ENCODE assay signal across 36 mouse cellular contexts in the genomic region with DNA sequence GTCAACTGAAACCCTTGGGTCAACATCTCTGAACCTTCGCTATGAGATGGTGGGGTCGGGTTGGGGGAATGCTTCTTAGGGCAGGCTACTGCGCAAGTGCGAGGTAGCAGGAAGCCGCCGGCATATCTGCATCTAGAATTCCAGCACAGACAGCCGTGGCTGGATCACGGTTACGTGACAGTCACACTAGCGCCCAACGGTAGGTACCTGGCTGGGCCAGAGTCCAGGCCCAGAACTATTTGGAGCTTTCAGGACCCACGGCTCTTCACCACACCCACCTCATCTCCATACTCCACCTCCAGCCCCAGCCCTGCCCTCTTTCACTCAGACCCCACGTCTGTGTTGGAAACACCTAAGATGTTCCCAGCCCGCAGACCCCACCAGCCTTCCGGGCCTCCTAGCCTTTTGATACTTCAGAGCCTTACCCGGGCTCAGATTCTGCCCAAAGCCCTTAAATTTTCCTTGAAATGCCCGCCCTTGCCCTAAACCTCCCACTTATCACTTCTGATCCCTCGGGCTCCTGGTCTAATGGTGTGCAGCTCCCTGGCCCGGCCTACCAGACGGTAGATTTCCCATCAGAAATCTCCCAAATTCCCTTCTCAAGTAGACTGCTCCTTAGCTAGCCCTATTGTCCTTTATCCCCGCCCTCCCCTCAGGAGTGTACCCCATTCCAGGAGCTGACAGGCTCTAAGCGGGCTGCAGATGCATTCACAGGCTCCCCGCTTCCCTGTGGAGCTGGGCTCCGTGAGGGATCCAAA. TPM values are rescaled to one million over a fixed set of nuclear protein-coding genes. Genes with fewer than 3 reads are reported as not detected.
DNase-seq lines count a peak whose midpoint lies in the region; ATAC-seq and TF ChIP-seq lines count a peak whose summit lies in the region.
"Had no signal": no experiment of that assay in that cellular context is flagged by ENCODE, and none has a peak within 500 bp of the region (broad histone marks: within the 10 kb centered on the region; RNA-seq: fewer than 3 reads in every experiment).

No protein-coding gene starts in this region.

- no peaks in the 10 kb centered on the region for H3K4me1 ChIP-seq in kidney, adult 2 months (ENCODE audit: control insufficient read depth, insufficient read depth, low read length)
- H3K4me1 ChIP-seq in lung, embryonic 16.5 days (replicated peaks; ENCODE audit: control insufficient read depth, insufficient read depth, low read length) = no peaks in the 10 kb centered on the region
- H3K4me1 ChIP-seq in lung, postnatal 0 days (ENCODE audit: insufficient read depth, low read depth, low read length) = no peaks in the 10 kb centered on the region
- H3K4me1 ChIP-seq in MEL (ENCODE audit: control insufficient read depth in 1 of 2, insufficient read depth in 2 of 2, low read length in 2 of 2) = no peaks in the 10 kb centered on the region
- H3K4me1 ChIP-seq in liver, postnatal 0 days (ENCODE audit: insufficient read depth) = no peaks in the 10 kb centered on the region
- 0 out of 2 replicates have a peak, but pooled peaks cover 2% of the 10 kb centered on the region for H3K4me1 ChIP-seq in forebrain, embryonic 15.5 days
- H3K4me1 ChIP-seq: limb, embryonic 13.5 days had no signal

- H3K27ac ChIP-seq in kidney, adult 2 months (ENCODE audit: insufficient read depth, low read depth, low read length) = no peak overlapping the region
- no peak overlapping the region for H3K27ac ChIP-seq in lung, embryonic 16.5 days (ENCODE audit: low read length)
- H3K27ac ChIP-seq in lung, postnatal 0 days (ENCODE audit: low read length) = no peak overlapping the region
- H3K27ac ChIP-seq in MEL (ENCODE audit: control insufficient read depth, low read depth, low read length) = no peak overlapping the region
- H3K27ac ChIP-seq in liver, postnatal 0 days (ENCODE audit: low read depth) = no peak overlapping the region
- no peak overlapping the region for H3K27ac ChIP-seq in forebrain, embryonic 15.5 days (replicated peaks)
- H3K27ac ChIP-seq: embryonic facial prominence, embryonic 10.5 days; hindbrain, postnatal 0 days; limb, embryonic 13.5 days had no signal

- no peak for TF ChIP-seq RAD21 in MEL (IDR thresholded peaks at IDR 0.05; ENCODE audit: low read depth, low read length)

- H3K4me2 ChIP-seq in lung, embryonic 16.5 days (ENCODE audit: low read depth, low read length) = no peak overlapping the region
- no peak overlapping the region for H3K4me2 ChIP-seq in lung, postnatal 0 days (replicated peaks; ENCODE audit: low read depth, low read length)
- H3K4me2 ChIP-seq in liver, postnatal 0 days (ENCODE audit: low read depth, low read length) = no peak overlapping the region
- H3K4me2 ChIP-seq in forebrain, embryonic 15.5 days (replicated peaks) = no peak overlapping the region
- H3K4me2 ChIP-seq: limb, embryonic 13.5 days; lung, embryonic 14.5 days had no signal

- H3K9me3 ChIP-seq in lung, embryonic 16.5 days (ENCODE audit: control insufficient read depth, low read length) = no peaks in the 10 kb centered on the region
- no peaks in the 10 kb centered on the region for H3K9me3 ChIP-seq in lung, postnatal 0 days (ENCODE audit: low read length)
- no peaks in the 10 kb centered on the region for H3K9me3 ChIP-seq in MEL (replicated peaks; ENCODE audit: insufficient read depth, low read length)
- no peaks in the 10 kb centered on the region for H3K9me3 ChIP-seq in liver, postnatal 0 days (ENCODE audit: low read length)
- H3K9me3 ChIP-seq in forebrain, embryonic 15.5 days = no peaks in the 10 kb centered on the region
- H3K9me3 ChIP-seq: embryonic facial prominence, embryonic 10.5 days; limb, embryonic 13.5 days had no signal

- TF ChIP-seq CTCF in kidney, adult 2 months (conservative IDR thresholded peaks at IDR 0.05; ENCODE audit: insufficient read depth, insufficient read length, low read depth, low read length) = no peak
- TF ChIP-seq CTCF in lung, postnatal 0 days (IDR thresholded peaks at IDR 0.05) = no peak
- TF ChIP-seq CTCF in MEL (IDR thresholded peaks at IDR 0.05 in 2 of 3, conservative IDR thresholded peaks at IDR 0.05 in 1 of 3; ENCODE audit: control insufficient read depth in 1 of 3, insufficient read depth in 1 of 3, low read depth in 2 of 3, low read length in 3 of 3, poor library complexity in 1 of 3, severe bottlenecking in 1 of 3) = no peak
- no peak for TF ChIP-seq CTCF in liver, postnatal 0 days (IDR thresholded peaks at IDR 0.05; ENCODE audit: low read depth)

- no peak for TF ChIP-seq POLR2A in kidney, adult 2 months (IDR thresholded peaks at IDR 0.05; ENCODE audit: low read depth, low read length)
- no peak for TF ChIP-seq POLR2A in MEL (IDR thresholded peaks at IDR 0.05; ENCODE audit: control insufficient read depth in 1 of 2, insufficient read depth in 1 of 2, low read depth in 1 of 2, low read length in 2 of 2, poor library complexity in 1 of 2)

- no peaks in the 10 kb centered on the region for H3K27me3 ChIP-seq in kidney, adult 2 months (replicated peaks; ENCODE audit: control insufficient read depth, insufficient read depth, low read length)
- no peaks in the 10 kb centered on the region for H3K27me3 ChIP-seq in lung, embryonic 16.5 days (ENCODE audit: control insufficient read depth, insufficient read depth, low read depth, low read length)
- H3K27me3 ChIP-seq in lung, postnatal 0 days (replicated peaks; ENCODE audit: insufficient read depth, low read length) = no peaks in the 10 kb centered on the region
- H3K27me3 ChIP-seq in MEL (ENCODE audit: control insufficient read depth in 1 of 2, insufficient read depth in 2 of 2, low read length in 2 of 2) = peaks cover 0 to 2% of the 10 kb centered on the region in 2 experiments; a peak in 1 of 4 replicates
- H3K27me3 ChIP-seq in liver, postnatal 0 days (ENCODE audit: insufficient read depth, low read length) = no peaks in the 10 kb centered on the region
- no peaks in the 10 kb centered on the region for H3K27me3 ChIP-seq in forebrain, embryonic 15.5 days
- H3K27me3 ChIP-seq: Patski had no signal

- H3K4me3 ChIP-seq in kidney, adult 2 months (ENCODE audit: insufficient read depth, low read depth, low read length) = no peak overlapping the region
- H3K4me3 ChIP-seq in lung, embryonic 16.5 days (ENCODE audit: low read length) = no peak overlapping the region
- H3K4me3 ChIP-seq in lung, postnatal 0 days (ENCODE audit: low read depth, low read length) = no peak overlapping the region
- no peak overlapping the region for H3K4me3 ChIP-seq in MEL (ENCODE audit: control insufficient read depth in 1 of 2, insufficient read depth in 1 of 2, low read depth in 2 of 2, low read length in 2 of 2)
- no peak overlapping the region for H3K4me3 ChIP-seq in liver, postnatal 0 days (ENCODE audit: low read depth, low read length)
- no peak overlapping the region for H3K4me3 ChIP-seq in forebrain, embryonic 15.5 days
- H3K4me3 ChIP-seq: embryonic facial prominence, embryonic 10.5 days; limb, embryonic 13.5 days had no signal

- ATAC-seq in lung, embryonic 16.5 days (ENCODE audit: low read depth) = 0 out of 2 replicates have a peak, but pooled peaks have one; percentile 12
- no peak for ATAC-seq in lung, postnatal 0 days
- ATAC-seq in liver, postnatal 0 days = peak; percentile 30; the same call in 1 of the 2 replicates
- no peak for ATAC-seq in forebrain, embryonic 15.5 days (replicated peaks)
- ATAC-seq: activated CD4-positive, CD25-positive, alpha-beta regulatory T cell, adult 4 months; forebrain, embryonic 16.5 days; hindbrain, postnatal 0 days; intestine, postnatal 0 days; Patski had no signal

- 59% methylated on average over 24 of the region's 24 CpGs for WGBS in kidney, adult 2 months
- 55% methylated on average over 24 of the region's 24 CpGs for WGBS in lung, embryonic 16.5 days
- WGBS in lung, postnatal 0 days = 53% methylated on average over 24 of the region's 24 CpGs
- WGBS in liver, postnatal 0 days (ENCODE audit: insufficient replicate concordance) = 57% methylated on average over 24 of the region's 24 CpGs
- 60% methylated on average over 24 of the region's 24 CpGs for WGBS in forebrain, embryonic 15.5 days

- TF ChIP-seq EP300 in lung, postnatal 0 days (IDR thresholded peaks at IDR 0.05) = no peak
- TF ChIP-seq EP300 in MEL (IDR thresholded peaks at IDR 0.05; ENCODE audit: low read depth in 1 of 2, low read length in 2 of 2) = no peak
- no peak for TF ChIP-seq EP300 in liver, postnatal 0 days (IDR thresholded peaks at IDR 0.05; ENCODE audit: low read depth)

- no peaks in the 10 kb centered on the region for H3K36me3 ChIP-seq in kidney, adult 2 months (ENCODE audit: control insufficient read depth, insufficient read depth, low read length)
- H3K36me3 ChIP-seq in lung, embryonic 16.5 days (ENCODE audit: control insufficient read depth, insufficient read depth, low read length) = no peaks in the 10 kb centered on the region
- H3K36me3 ChIP-seq in lung, postnatal 0 days (ENCODE audit: insufficient read depth, low read length) = no peaks in the 10 kb centered on the region
- H3K36me3 ChIP-seq in MEL (ENCODE audit: control insufficient read depth in 1 of 2, insufficient read depth in 2 of 2, low read length in 2 of 2) = no peaks in the 10 kb centered on the region
- H3K36me3 ChIP-seq in liver, postnatal 0 days (replicated peaks; ENCODE audit: insufficient read depth, low read length) = no peaks in the 10 kb centered on the region
- H3K36me3 ChIP-seq in forebrain, embryonic 15.5 days = no peaks in the 10 kb centered on the region
- H3K36me3 ChIP-seq: embryonic facial prominence, embryonic 10.5 days; limb, embryonic 13.5 days had no signal

- no peak overlapping the region for H3K9ac ChIP-seq in lung, embryonic 16.5 days (ENCODE audit: low read length)
- no peak overlapping the region for H3K9ac ChIP-seq in lung, postnatal 0 days (replicated peaks; ENCODE audit: low read depth)
- H3K9ac ChIP-seq in MEL (ENCODE audit: control insufficient read depth, low read depth, low read length, poor library complexity, severe bottlenecking) = no peak overlapping the region
- H3K9ac ChIP-seq in liver, postnatal 0 days (replicated peaks) = no peak overlapping the region
- no peak overlapping the region for H3K9ac ChIP-seq in forebrain, embryonic 15.5 days (replicated peaks)
- H3K9ac ChIP-seq: limb, embryonic 13.5 days; lung, embryonic 14.5 days had no signal

- H3K79me2 ChIP-seq in MEL (ENCODE audit: control insufficient read depth, insufficient read depth, low read length, poor library complexity) = no peaks in the 10 kb centered on the region

- DNase-seq in kidney, adult 2 months = peak; percentile 23
- no peak for DNase-seq in kidney, adult 18-20 months
- DNase-seq in lung, postnatal 0 days (ENCODE audit: low spot score) = no peak
- DNase-seq in MEL (ENCODE audit: low read depth, low spot score) = no peak
- no peak for DNase-seq in liver, postnatal 0 days
- DNase-seq: adrenal gland, adult 8-10 months; B cell, adult 2 months; cerebellum, adult 11-12 months; cerebellum, postnatal 10 days; gastrocnemius, postnatal 14 days; heart, adult 11 months; kidney, postnatal 4 days; layer of hippocampus, adult 9-11 months; lung, embryonic 14.5 days; lung, postnatal 4 days; midbrain, embryonic 14.5 days; right cerebral cortex, postnatal 14 days; spleen, adult 18-20 months; thymus, postnatal 36 days had no signal

RNA-seq across cellular contexts. Expression of a gene that starts 19.7 kb away (rescaled TPM):
- polyA plus RNA-seq in kidney, adult 2 months (2012; rRNA removed) = 7.4 and 7.8 TPM in 2 replicates
- polyA plus RNA-seq in lung, embryonic 16.5 days (2015; fragmentation: Nextera tagmentation; extraction: Ambion mirVana) = 7.6 and 7.8 TPM in 2 replicates
- polyA plus RNA-seq in lung, postnatal 0 days (2015; fragmentation: Nextera tagmentation; extraction: Ambion mirVana) = 2.1 TPM in 2 replicates
- 1.8 and 2.4 TPM in 2 replicates for total RNA-seq in MEL (2012; rRNA removed)
- polyA plus RNA-seq in MEL (2012; ENCODE audit: insufficient read depth in 1 of 2, insufficient read length in 2 of 2, low read depth in 1 of 2, low replicate concordance in 2 of 2, missing spikeins in 1 of 2) = 10 to 100 TPM in 1 of 2 experiments, not detected in 1; 22.3 TPM
- 1.0 and 1.1 TPM in 2 replicates for polyA plus RNA-seq in liver, postnatal 0 days (2015; fragmentation: Nextera tagmentation; extraction: Ambion mirVana)
- polyA plus RNA-seq in forebrain, embryonic 15.5 days (2015; fragmentation: Nextera tagmentation; extraction: Ambion mirVana) = 115 and 121 TPM in 2 replicates

RNA-seq across cellular contexts. Expression of a gene that starts 21.8 kb away (rescaled TPM):
- polyA plus RNA-seq in kidney, adult 2 months (2012; rRNA removed) = 218 and 246 TPM in 2 replicates
- 0.41 and 2.4 TPM in 2 replicates for polyA plus RNA-seq in lung, embryonic 16.5 days (2015; fragmentation: Nextera tagmentation; extraction: Ambion mirVana)
- not detected in 2 replicates for polyA plus RNA-seq in lung, postnatal 0 days (2015; fragmentation: Nextera tagmentation; extraction: Ambion mirVana)
- not detected in 2 replicates for total RNA-seq in MEL (2012; rRNA removed)
- polyA plus RNA-seq in MEL (2012; ENCODE audit: insufficient read depth in 1 of 2, insufficient read length in 2 of 2, low read depth in 1 of 2, low replicate concordance in 2 of 2, missing spikeins in 1 of 2) = not detected
- polyA plus RNA-seq in liver, postnatal 0 days (2015; fragmentation: Nextera tagmentation; extraction: Ambion mirVana) = 203 and 205 TPM in 2 replicates
- not detected in 2 replicates for polyA plus RNA-seq in forebrain, embryonic 15.5 days (2015; fragmentation: Nextera tagmentation; extraction: Ambion mirVana)
- total RNA-seq: CH12.LX; gastrocnemius, postnatal 14 days; hindbrain, postnatal 0 days; left cerebral cortex, adult 18-20 months; left cerebral cortex, postnatal 25 days; megakaryocyte-erythroid progenitor cell, adult 5-6 weeks had no signal
- polyA plus RNA-seq: activated CD4-positive, CD25-positive, alpha-beta regulatory T cell, adult 4 months; cortical plate, adult 2 months; embryonic facial prominence, embryonic 10.5 days; forebrain, embryonic 16.5 days; heart, postnatal 0 days; hindbrain, embryonic 11.5 days; limb, embryonic 13.5 days; lung, embryonic 14.5 days; midbrain, embryonic 14.5 days; neural tube, embryonic 11.5 days had no signal

RNA-seq across cellular contexts. Expression of a gene that starts 36.8 kb away (rescaled TPM):
- 21.6 and 50.4 TPM in 2 replicates for polyA plus RNA-seq in kidney, adult 2 months (2012; rRNA removed)
- polyA plus RNA-seq in lung, embryonic 16.5 days (2015; fragmentation: Nextera tagmentation; extraction: Ambion mirVana) = 32.0 and 34.0 TPM in 2 replicates
- polyA plus RNA-seq in lung, postnatal 0 days (2015; fragmentation: Nextera tagmentation; extraction: Ambion mirVana) = 22.8 and 27.0 TPM in 2 replicates
- total RNA-seq in MEL (2012; rRNA removed) = 1.2 and 1.5 TPM in 2 replicates
- 10 to 100 TPM in 1 of 2 experiments, not detected in 1; 12.4 TPM for polyA plus RNA-seq in MEL (2012; ENCODE audit: insufficient read depth in 1 of 2, insufficient read length in 2 of 2, low read depth in 1 of 2, low replicate concordance in 2 of 2, missing spikeins in 1 of 2)
- polyA plus RNA-seq in liver, postnatal 0 days (2015; fragmentation: Nextera tagmentation; extraction: Ambion mirVana) = 4.9 and 6.6 TPM in 2 replicates
- 9.3 and 10.4 TPM in 2 replicates for polyA plus RNA-seq in forebrain, embryonic 15.5 days (2015; fragmentation: Nextera tagmentation; extraction: Ambion mirVana)

RNA-seq across cellular contexts. Expression of a gene that starts 36.9 kb away (rescaled TPM):
- polyA plus RNA-seq in kidney, adult 2 months (2012; rRNA removed) = 7.1 and 8.5 TPM in 2 replicates
- 12.9 and 14.9 TPM in 2 replicates for polyA plus RNA-seq in lung, embryonic 16.5 days (2015; fragmentation: Nextera tagmentation; extraction: Ambion mirVana)
- 4.0 and 4.4 TPM in 2 replicates for polyA plus RNA-seq in lung, postnatal 0 days (2015; fragmentation: Nextera tagmentation; extraction: Ambion mirVana)
- 2.3 and 2.4 TPM in 2 replicates for total RNA-seq in MEL (2012; rRNA removed)
- polyA plus RNA-seq in MEL (2012; ENCODE audit: insufficient read depth in 1 of 2, insufficient read length in 2 of 2, low read depth in 1 of 2, low replicate concordance in 2 of 2, missing spikeins in 1 of 2) = 1 to 10 TPM in 1 of 2 experiments, not detected in 1; 8.9 TPM
- 0.53 and 1.1 TPM in 2 replicates for polyA plus RNA-seq in liver, postnatal 0 days (2015; fragmentation: Nextera tagmentation; extraction: Ambion mirVana)
- polyA plus RNA-seq in forebrain, embryonic 15.5 days (2015; fragmentation: Nextera tagmentation; extraction: Ambion mirVana) = 12.3 and 13.9 TPM in 2 replicates

RNA-seq across cellular contexts. Expression of a gene that starts 44.5 kb away (rescaled TPM):
- 29.0 and 33.8 TPM in 2 replicates for polyA plus RNA-seq in kidney, adult 2 months (2012; rRNA removed)
- polyA plus RNA-seq in lung, embryonic 16.5 days (2015; fragmentation: Nextera tagmentation; extraction: Ambion mirVana) = 38.1 and 46.1 TPM in 2 replicates
- 32.8 and 38.6 TPM in 2 replicates for polyA plus RNA-seq in lung, postnatal 0 days (2015; fragmentation: Nextera tagmentation; extraction: Ambion mirVana)
- total RNA-seq in MEL (2012; rRNA removed) = 10.9 and 12.0 TPM in 2 replicates
- polyA plus RNA-seq in MEL (2012; ENCODE audit: insufficient read depth in 1 of 2, insufficient read length in 2 of 2, low read depth in 1 of 2, low replicate concordance in 2 of 2, missing spikeins in 1 of 2) = 10 to 100 TPM in 1 of 2 experiments, not detected in 1; 49.8 TPM
- 16.0 and 18.9 TPM in 2 replicates for polyA plus RNA-seq in liver, postnatal 0 days (2015; fragmentation: Nextera tagmentation; extraction: Ambion mirVana)
- polyA plus RNA-seq in forebrain, embryonic 15.5 days (2015; fragmentation: Nextera tagmentation; extraction: Ambion mirVana) = 58.9 and 63.3 TPM in 2 replicates

Comparison
In these comparisons a context has a peak if more than half of its experiments do, and no peak if none do; other contexts are left out.
1. ATAC-seq: peak in lung, embryonic 16.5 days (single experiment) and liver, postnatal 0 days (single experiment); none in lung, postnatal 0 days (single experiment) and forebrain, embryonic 15.5 days (single experiment).
2. RNA of a gene that starts 21.8 kb away (polyA plus RNA-seq): 218 to 246 TPM in kidney, adult 2 months and 203 to 205 TPM in liver, postnatal 0 days; 0.41 to 2.4 TPM in lung, embryonic 16.5 days, not detected in MEL, not detected in lung, postnatal 0 days and not detected in forebrain, embryonic 15.5 days; every median in the first group is over 10 times any median in the second.